Mouse (Mus musculus): ENCODE data around the gene Gm42957. TPM values are rescaled to one million over a fixed set of nuclear protein-coding genes. Genes with fewer than 3 reads are reported as not detected.

Gm42957 gene
- polyA plus RNA-seq, 1 experiment from 2014 or later, result 0.09 TPM

GRCm38 (mm10) chr3:96666916-96667315 is 31.6 kb downstream of the Gm42957 start:
- Histone ChIP-seq H3K4me2 (ENCODE audit: low read depth, low read length) (no peak overlapping the region), H3K9me3 (replicated peaks; ENCODE audit: control insufficient read depth, low read length) (no peaks in the 10 kb centered on the region), H3K36me3 (ENCODE audit: control insufficient read depth, insufficient read depth, low read length) (no peaks in the 10 kb centered on the region), H3K27ac (ENCODE audit: low read length) (no peak overlapping the region), H3K4me1 (ENCODE audit: control insufficient read depth, insufficient read depth, low read length) (peaks cover 12% of the 10 kb centered on the region), H3K27me3 (ENCODE audit: control insufficient read depth, insufficient read depth, low read length) (no peaks in the 10 kb centered on the region), H3K9ac (ENCODE audit: low read length) (no peak overlapping the region), H3K4me3 (replicated peaks; ENCODE audit: low read length) (no peak overlapping the region)
- ATAC-seq (ENCODE audit: insufficient read depth, low FRiP score), result no peak
- 93% methylated on average over 5 of the region's 5 CpGs for WGBS

GRCm38 (mm10) chr3:96667316-96667715 is 32.0 kb downstream of the Gm42957 start:
- WGBS, result 35% methylated on average over 1 of the region's 1 CpGs
- Histone ChIP-seq H3K9ac (ENCODE audit: low read length) (no peak overlapping the region), H3K9me3 (replicated peaks; ENCODE audit: control insufficient read depth, low read length) (no peaks in the 10 kb centered on the region), H3K4me3 (replicated peaks; ENCODE audit: low read length) (no peak overlapping the region), H3K4me2 (ENCODE audit: low read depth, low read length) (no peak overlapping the region), H3K4me1 (ENCODE audit: control insufficient read depth, insufficient read depth, low read length) (peaks cover 12% of the 10 kb centered on the region), H3K27me3 (ENCODE audit: control insufficient read depth, insufficient read depth, low read length) (no peaks in the 10 kb centered on the region), H3K27ac (ENCODE audit: low read length) (no peak overlapping the region), H3K36me3 (ENCODE audit: control insufficient read depth, insufficient read depth, low read length) (no peaks in the 10 kb centered on the region)
- ATAC-seq (ENCODE audit: insufficient read depth, low FRiP score), result no peak

DNA sequence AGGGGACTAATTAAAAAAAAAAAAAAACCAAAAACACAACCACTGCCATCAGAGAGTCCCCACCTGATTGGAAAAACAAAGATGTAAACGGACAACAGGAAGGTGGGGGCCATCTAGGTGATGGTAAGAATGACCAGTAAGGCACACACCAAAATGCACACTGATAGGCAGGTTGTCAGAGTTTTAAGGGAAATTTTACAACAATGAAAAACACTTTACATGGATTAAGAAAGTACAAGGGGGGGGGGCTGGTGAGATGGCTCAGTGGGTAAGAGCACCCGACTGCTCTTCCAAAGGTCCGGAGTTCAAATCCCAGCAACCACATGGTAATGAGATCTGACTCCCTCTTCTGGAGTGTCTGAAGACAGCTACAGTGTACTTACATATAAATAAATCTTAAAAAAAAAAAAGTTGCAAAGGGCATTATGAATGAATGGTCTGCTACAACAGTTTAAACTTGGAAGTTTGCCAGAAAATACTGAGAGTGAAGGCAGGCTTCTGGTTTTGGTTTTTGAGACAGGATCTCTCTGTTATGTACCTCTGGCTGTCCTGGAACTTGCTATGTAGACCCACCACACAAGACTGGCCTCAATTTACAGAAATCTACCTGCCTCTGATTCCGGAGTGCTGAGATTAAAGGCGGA is 33.3 kb downstream of the Gm42957 start:
- H3K4me2 ChIP-seq (ENCODE audit: low read depth, low read length), result no peak overlapping the region
- no peaks in the 10 kb centered on the region for H3K9me3 ChIP-seq (replicated peaks; ENCODE audit: control insufficient read depth, low read length)
- H3K27me3 ChIP-seq (ENCODE audit: control insufficient read depth, insufficient read depth, low read length), result no peaks in the 10 kb centered on the region
- no peak overlapping the region for H3K27ac ChIP-seq (ENCODE audit: low read length)
- no peaks in the 10 kb centered on the region for H3K36me3 ChIP-seq (ENCODE audit: control insufficient read depth, insufficient read depth, low read length)
- no peak for ATAC-seq (ENCODE audit: insufficient read depth, low FRiP score)
- peaks cover 12% of the 10 kb centered on the region for H3K4me1 ChIP-seq (ENCODE audit: control insufficient read depth, insufficient read depth, low read length)
- WGBS, result 93% methylated on average over 5 of the region's 5 CpGs
- no peak overlapping the region for H3K9ac ChIP-seq (ENCODE audit: low read length)
- no peak overlapping the region for H3K4me3 ChIP-seq (replicated peaks; ENCODE audit: low read length)

DNA sequence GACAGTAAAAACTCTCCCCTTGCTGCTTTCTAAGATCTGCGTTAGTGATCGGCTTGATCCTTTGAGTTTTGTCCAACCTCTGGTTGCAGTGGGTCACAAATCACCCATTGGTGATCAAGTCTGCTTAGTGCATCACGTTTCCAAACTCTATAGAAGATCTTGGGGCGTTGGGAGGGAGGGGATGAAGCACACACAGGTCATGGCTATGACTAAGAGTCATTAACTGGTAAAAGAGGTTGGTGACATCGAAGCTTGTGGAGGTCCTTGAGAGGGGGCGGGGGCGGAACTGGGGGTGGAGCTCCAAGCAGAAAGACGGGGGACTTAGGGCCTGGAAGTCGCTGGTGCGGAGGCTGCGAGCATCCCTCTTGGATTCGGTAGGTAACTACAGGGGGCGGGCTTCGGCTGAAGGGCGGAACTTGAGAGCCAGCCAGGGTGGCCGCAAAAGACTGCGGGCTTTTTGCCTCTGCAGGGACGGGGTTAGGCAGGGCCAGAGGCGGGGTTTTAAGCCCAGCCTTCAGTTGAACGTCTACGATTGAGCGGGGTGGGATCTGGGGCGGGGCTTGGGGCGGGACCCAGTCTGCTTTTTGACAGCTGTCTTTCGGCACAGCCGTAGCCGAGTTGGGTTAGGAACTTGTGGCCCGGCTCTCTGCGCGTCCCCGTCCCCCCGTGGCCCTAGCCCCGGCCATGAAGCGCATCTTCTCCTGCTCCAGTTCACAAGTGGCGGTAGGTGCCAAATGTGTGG is 34.6 kb downstream of the Gm42957 start, which contains the start of gene Ankrd35:
Gene Ankrd35, plus strand, starts transcription at position 405 of the 742 bp plus-strand sequence.
- Histone ChIP-seq H3K4me1 (ENCODE audit: control insufficient read depth, insufficient read depth, low read length) (peaks cover 8% of the 10 kb centered on the region; the same call in 1 of the 2 replicates), H3K27ac (ENCODE audit: low read length) (no peak within 1 kb of the TSS), H3K9ac (ENCODE audit: low read length) (peak within 1 kb of the TSS; percentile 56; the same call in 1 of the 2 replicates), H3K36me3 (ENCODE audit: control insufficient read depth, insufficient read depth, low read length) (no peaks in the 10 kb centered on the region), H3K9me3 (replicated peaks; ENCODE audit: control insufficient read depth, low read length) (no peaks in the 10 kb centered on the region), H3K4me2 (ENCODE audit: low read depth, low read length) (peak within 1 kb of the TSS; percentile 82), H3K4me3 (replicated peaks; ENCODE audit: low read length) (peak within 1 kb of the TSS; percentile 48), H3K27me3 (ENCODE audit: control insufficient read depth, insufficient read depth, low read length) (no peaks in the 10 kb centered on the region)
- ATAC-seq (ENCODE audit: insufficient read depth, low FRiP score), result peak; percentile 93
- 4% methylated on average over 35 of the region's 35 CpGs for WGBS

DNA sequence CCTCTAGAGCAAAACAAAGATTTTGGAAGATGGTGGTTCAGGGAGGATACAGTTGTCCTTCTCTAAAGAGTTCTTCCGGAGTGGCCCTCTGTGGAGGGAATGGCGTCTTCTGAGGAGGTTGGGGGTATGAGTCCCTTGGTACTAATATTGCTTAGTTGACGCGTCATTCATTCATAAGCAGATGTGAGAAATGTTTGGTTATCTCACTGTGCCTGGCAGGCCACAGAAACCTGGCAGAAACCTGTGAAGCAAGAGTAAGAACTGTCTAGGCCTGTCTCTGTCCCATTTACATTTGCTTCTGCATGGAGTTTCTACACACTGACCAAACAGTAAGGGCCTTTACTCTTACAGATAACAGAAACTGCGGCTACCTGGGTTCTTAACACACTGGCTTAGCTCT is 36.2 kb downstream of the Gm42957 start:
- Histone ChIP-seq H3K27me3 (ENCODE audit: control insufficient read depth, insufficient read depth, low read length) (no peaks in the 10 kb centered on the region), H3K4me1 (ENCODE audit: control insufficient read depth, insufficient read depth, low read length) (peaks cover 8% of the 10 kb centered on the region; the same call in 1 of the 2 replicates), H3K9me3 (replicated peaks; ENCODE audit: control insufficient read depth, low read length) (no peaks in the 10 kb centered on the region), H3K36me3 (ENCODE audit: control insufficient read depth, insufficient read depth, low read length) (no peaks in the 10 kb centered on the region), H3K4me2 (ENCODE audit: low read depth, low read length) (no peak overlapping the region), H3K27ac (ENCODE audit: low read length) (no peak overlapping the region), H3K4me3 (replicated peaks; ENCODE audit: low read length) (no peak overlapping the region), H3K9ac (ENCODE audit: low read length) (no peak overlapping the region)
- ATAC-seq (ENCODE audit: insufficient read depth, low FRiP score), result no peak
- 92% methylated on average over 5 of the region's 5 CpGs for WGBS

DNA sequence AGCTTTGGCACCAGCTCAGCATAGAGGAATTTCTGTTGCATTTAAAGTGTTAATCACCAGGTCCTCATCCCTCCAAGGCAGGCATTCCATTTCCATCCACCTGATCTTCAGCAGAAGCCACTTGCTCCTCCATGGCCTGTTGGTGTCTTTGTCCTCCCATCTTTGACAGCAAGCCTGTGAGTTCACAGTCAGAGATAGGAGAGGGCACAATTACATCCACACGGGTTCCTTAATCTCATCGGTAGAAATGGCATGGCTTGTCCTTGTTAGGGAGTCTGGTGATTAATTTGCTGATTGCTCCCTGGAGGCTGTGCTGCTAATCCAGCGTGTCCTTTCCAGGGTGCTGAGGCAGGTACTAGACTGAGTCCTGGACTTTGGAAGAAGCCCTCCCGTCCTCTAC is 38.2 kb downstream of the Gm42957 start:
- H3K27me3 ChIP-seq (ENCODE audit: control insufficient read depth, insufficient read depth, low read length), result no peaks in the 10 kb centered on the region
- H3K4me1 ChIP-seq (ENCODE audit: control insufficient read depth, insufficient read depth, low read length), result peaks cover 8% of the 10 kb centered on the region; the same call in 1 of the 2 replicates
- no peak overlapping the region for H3K27ac ChIP-seq (ENCODE audit: low read length)
- H3K36me3 ChIP-seq (ENCODE audit: control insufficient read depth, insufficient read depth, low read length), result no peaks in the 10 kb centered on the region
- no peak for ATAC-seq (ENCODE audit: insufficient read depth, low FRiP score)
- H3K4me2 ChIP-seq (ENCODE audit: low read depth, low read length), result no peak overlapping the region
- H3K4me3 ChIP-seq (replicated peaks; ENCODE audit: low read length), result no peak overlapping the region
- no peak overlapping the region for H3K9ac ChIP-seq (ENCODE audit: low read length)
- H3K9me3 ChIP-seq (replicated peaks; ENCODE audit: control insufficient read depth, low read length), result no peaks in the 10 kb centered on the region
- WGBS, result 80% methylated on average over 4 of the region's 4 CpGs

DNA sequence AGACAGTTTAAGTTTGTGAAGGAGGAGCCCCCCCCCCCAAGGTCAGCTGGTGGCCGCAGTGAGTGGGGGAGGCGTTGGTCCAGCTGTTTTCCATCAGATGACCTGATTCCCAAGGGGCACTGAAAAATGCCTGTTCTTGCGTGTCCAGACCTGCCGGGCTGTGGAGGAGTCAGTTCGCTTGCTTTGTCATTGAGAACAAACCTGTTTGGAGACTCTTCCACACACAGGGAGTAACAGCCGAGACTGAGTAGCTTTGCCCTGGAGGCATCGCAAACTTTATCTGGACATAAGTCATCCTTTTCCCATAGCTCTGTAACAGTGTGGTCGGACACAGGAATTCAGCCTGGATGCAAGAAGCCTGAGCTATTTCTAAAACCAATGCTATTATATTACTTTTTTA is 39.2 kb downstream of the Gm42957 start:
- H3K4me2 ChIP-seq (ENCODE audit: low read depth, low read length), result no peak overlapping the region
- ATAC-seq (ENCODE audit: insufficient read depth, low FRiP score), result no peak

GRCm38 (mm10) chr3:96675171-96675570 is 39.9 kb downstream of the Gm42957 start:
- Histone ChIP-seq H3K4me1 (ENCODE audit: control insufficient read depth, insufficient read depth, low read length) (peaks cover 12% of the 10 kb centered on the region; the same call in 1 of the 2 replicates), H3K9ac (ENCODE audit: low read length) (no peak overlapping the region), H3K36me3 (ENCODE audit: control insufficient read depth, insufficient read depth, low read length) (no peaks in the 10 kb centered on the region), H3K27ac (ENCODE audit: low read length) (peak overlapping the region; percentile 89), H3K9me3 (replicated peaks; ENCODE audit: control insufficient read depth, low read length) (no peaks in the 10 kb centered on the region), H3K4me3 (replicated peaks; ENCODE audit: low read length) (no peak overlapping the region), H3K4me2 (ENCODE audit: low read depth, low read length) (no peak overlapping the region), H3K27me3 (ENCODE audit: control insufficient read depth, insufficient read depth, low read length) (no peaks in the 10 kb centered on the region)
- 76% methylated on average over 3 of the region's 3 CpGs for WGBS
- no peak for ATAC-seq (ENCODE audit: insufficient read depth, low FRiP score)

More for the DNA sequence above, 39.2 kb downstream of the Gm42957 start:
- Histone ChIP-seq H3K27me3 (ENCODE audit: control insufficient read depth, insufficient read depth, low read length) (no peaks in the 10 kb centered on the region), H3K36me3 (ENCODE audit: control insufficient read depth, insufficient read depth, low read length) (no peaks in the 10 kb centered on the region), H3K9me3 (replicated peaks; ENCODE audit: control insufficient read depth, low read length) (no peaks in the 10 kb centered on the region), H3K27ac (ENCODE audit: low read length) (peak overlapping the region; percentile 89), H3K4me1 (ENCODE audit: control insufficient read depth, insufficient read depth, low read length) (peaks cover 12% of the 10 kb centered on the region; the same call in 1 of the 2 replicates), H3K4me3 (replicated peaks; ENCODE audit: low read length) (no peak overlapping the region), H3K9ac (ENCODE audit: low read length) (no peak overlapping the region)
- WGBS, result 30% methylated on average over 8 of the region's 8 CpGs

GRCm38 (mm10) chr3:96675690-96676089 is 40.4 kb downstream of the Gm42957 start:
- ATAC-seq (ENCODE audit: insufficient read depth, low FRiP score), result peak; percentile 24; the same call in 1 of the 2 replicates
- H3K4me1 ChIP-seq (ENCODE audit: control insufficient read depth, insufficient read depth, low read length), result peaks cover 7% of the 10 kb centered on the region; the same call in 1 of the 2 replicates
- H3K27ac ChIP-seq (ENCODE audit: low read length), result peak overlapping the region; percentile 89; the same call in 1 of the 2 replicates
- H3K4me2 ChIP-seq (ENCODE audit: low read depth, low read length), result no peak overlapping the region
- no peaks in the 10 kb centered on the region for H3K9me3 ChIP-seq (replicated peaks; ENCODE audit: control insufficient read depth, low read length)
- no peaks in the 10 kb centered on the region for H3K27me3 ChIP-seq (ENCODE audit: control insufficient read depth, insufficient read depth, low read length)
- H3K9ac ChIP-seq (ENCODE audit: low read length), result no peak overlapping the region
- 53% methylated on average over 3 of the region's 3 CpGs for WGBS
- H3K4me3 ChIP-seq (replicated peaks; ENCODE audit: low read length), result no peak overlapping the region
- no peaks in the 10 kb centered on the region for H3K36me3 ChIP-seq (ENCODE audit: control insufficient read depth, insufficient read depth, low read length)
